Mouse (Mus musculus) kidney, adult 2 months (tissue): Measurements from ENCODE around the gene Nisch.

Experiments used
- CTCF ChIP-seq: fragments of 200-500 bp; conservative IDR thresholded peaks from 2 replicates; pipeline ENCODE4 v1.5.1; 2011; ENCODE audit warnings: low read depth, mild to moderate bottlenecking, control low read depth, low read length, moderate library complexity, mixed read lengths; ENCODE audit not compliant: insufficient read depth, insufficient read length
- POLR2A ChIP-seq: fragments of 200-500 bp; IDR thresholded peaks from one replicate; pipeline ENCODE4 v1.6.1; 2011; ENCODE audit warnings: low read depth, low read length, control low read depth

GRCm38 (mm10) chr14:31199599-31199998 is 17.1 kb downstream of the Nisch start:
- no peak for TF ChIP-seq POLR2A
- TF ChIP-seq CTCF: no peak
